Mouse (Mus musculus): ENCODE measurements around the gene Fasn. TPM values are rescaled to one million over a fixed set of nuclear protein-coding genes. Genes with fewer than 3 reads are reported as not detected.
"Not testable (repeated sequence)": the region's sequence is repeated elsewhere in the genome, so short reads cannot be mapped to it uniquely, and the experiment has no call there.

Fasn gene
- total RNA-seq (2021) = 10 to 100 TPM; 27.4 to 33.8 TPM

GRCm38 (mm10) chr11:120823956-120824786 lies at the start of gene Fasn:
TSS of gene Fasn (minus strand) at chr11:120824547.
- peak; percentile 97 to 98 for DNase-seq
- intact Hi-C loops (cut with DNase I) = loop anchor here (5.0 kb wide), 1 partner anchor 83 kb away; no protein-coding TSS in a partner anchor

- peak in 1 of 2 experiments; percentile 14 for DNase-seq
- intact Hi-C loops (cut with DNase I) = no loop called here
These were observed 48.9 kb upstream of the Fasn start for GRCm38 (mm10) chr11:120873206-120873605.

GRCm38 (mm10) chr11:120871521-120871920 lies 47.2 kb upstream of the Fasn start:
- no peak for DNase-seq
- intact Hi-C loops (cut with DNase I) = no loop called here

- intact Hi-C loops (cut with DNase I) = no loop called here
- DNase-seq = no peak
These were observed 41.5 kb upstream of the Fasn start for GRCm38 (mm10) chr11:120865816-120866215.

GRCm38 (mm10) chr11:120862819-120863218 lies 38.5 kb upstream of the Fasn start:
- intact Hi-C loops (cut with DNase I) = no loop called here
- DNase-seq = no peak

GRCm38 (mm10) chr11:120855938-120856337 lies 31.6 kb upstream of the Fasn start:
- DNase-seq; intact Hi-C loops (cut with DNase I): not testable (repeated sequence)

- intact Hi-C loops (cut with DNase I) = no loop called here
- no peak for DNase-seq
These were observed 29.4 kb upstream of the Fasn start for GRCm38 (mm10) chr11:120853788-120854187.

GRCm38 (mm10) chr11:120853158-120853557 lies 28.8 kb upstream of the Fasn start:
- no peak for DNase-seq
- intact Hi-C loops (cut with DNase I) = no loop called here

GRCm38 (mm10) chr11:120852083-120852935 lies 28.0 kb upstream of the Fasn start:
- peak; percentile 67 to 75 for DNase-seq
- intact Hi-C loops (cut with DNase I) = no loop called here

- intact Hi-C loops (cut with DNase I) = no loop called here
These were observed 27.2 kb upstream of the Fasn start for GRCm38 (mm10) chr11:120851582-120851981.

GRCm38 (mm10) chr11:120851132-120851531 lies 26.8 kb upstream of the Fasn start:
- intact Hi-C loops (cut with DNase I) = no loop called here
- no peak for DNase-seq

More at GRCm38 (mm10) chr11:120851582-120851981, 27.2 kb upstream of the Fasn start:
- DNase-seq = no peak

GRCm38 (mm10) chr11:120850331-120851030 lies 26.1 kb upstream of the Fasn start:
- no peak for DNase-seq
- intact Hi-C loops (cut with DNase I) = no loop called here

- intact Hi-C loops (cut with DNase I) = no loop called here
- no peak for DNase-seq
These were observed 22.6 kb upstream of the Fasn start for GRCm38 (mm10) chr11:120846725-120847475.

GRCm38 (mm10) chr11:120844329-120844728 lies 20.0 kb upstream of the Fasn start:
- intact Hi-C loops (cut with DNase I) = no loop called here
- DNase-seq = no peak

GRCm38 (mm10) chr11:120833555-120834280 lies 9.4 kb upstream of the Fasn start:
- intact Hi-C loops (cut with DNase I) = no loop called here
- DNase-seq = no peak

- not testable (repeated sequence) for DNase-seq
These were observed 8.6 kb upstream of the Fasn start for GRCm38 (mm10) chr11:120832962-120833361.

GRCm38 (mm10) chr11:120831659-120832440 lies 7.5 kb upstream of the Fasn start:
- DNase-seq = no peak
- intact Hi-C loops (cut with DNase I) = no loop called here

More at GRCm38 (mm10) chr11:120832962-120833361, 8.6 kb upstream of the Fasn start:
- intact Hi-C loops (cut with DNase I) = not testable (repeated sequence)

GRCm38 (mm10) chr11:120830686-120831085 lies 6.3 kb upstream of the Fasn start:
- DNase-seq = no peak
- intact Hi-C loops (cut with DNase I) = no loop called here
